Mouse (Mus musculus): ENCODE data around the gene Olfr1368. TPM values are rescaled to one million over a fixed set of nuclear protein-coding genes. Genes with fewer than 3 reads are reported as not detected.
A peak's percentile ranks its signal among the peaks of the same experiment; 100 is the strongest.

Olfr1368 gene
- polyA plus RNA-seq, 1 experiment from 2014 or later = not detected

GRCm38 (mm10) chr13:21173072-21173471 is 27.4 kb upstream of the Olfr1368 start:
- H3K27ac ChIP-seq = peak overlapping the region; percentile 82
- peaks cover 19% of the 10 kb centered on the region for H3K4me1 ChIP-seq
- no peaks in the 10 kb centered on the region for H3K36me3 ChIP-seq
- no peaks in the 10 kb centered on the region for H3K9me3 ChIP-seq
- WGBS = under 1% methylated on average over 11 of the region's 11 CpGs
- H3K9ac ChIP-seq = peak overlapping the region; percentile 65
- H3K4me3 ChIP-seq = peak overlapping the region; percentile 64
- H3K27me3 ChIP-seq = no peaks in the 10 kb centered on the region
- ATAC-seq (ENCODE audit: insufficient number of reproducible peaks, insufficient read depth, low FRiP score, low TSS enrichment, low read depth) = peak; percentile 49; the same call in 1 of the 2 replicates
- peak overlapping the region; percentile 65 for H3K4me2 ChIP-seq

- peak overlapping the region; percentile 58 for H3K9ac ChIP-seq
- under 1% methylated on average over 16 of the region's 16 CpGs for WGBS
Measured at GRCm38 (mm10) chr13:21172241-21173027, 26.8 kb upstream of the Olfr1368 start.

GRCm38 (mm10) chr13:21171600-21172150 is 26.0 kb upstream of the Olfr1368 start:
- 0 out of 2 replicates have a peak overlapping the region, but pooled peaks have one; percentile 27 for H3K9ac ChIP-seq
- H3K27ac ChIP-seq = peak overlapping the region; percentile 1; the same call in 1 of the 2 replicates
- H3K27me3 ChIP-seq = no peaks in the 10 kb centered on the region
- peak overlapping the region; percentile 64 for H3K4me3 ChIP-seq
- H3K36me3 ChIP-seq = no peaks in the 10 kb centered on the region
- ATAC-seq (ENCODE audit: insufficient number of reproducible peaks, insufficient read depth, low FRiP score, low TSS enrichment, low read depth) = no peak
- peaks cover 19% of the 10 kb centered on the region for H3K4me1 ChIP-seq
- H3K4me2 ChIP-seq = peak overlapping the region; percentile 65
- under 1% methylated on average over 12 of the region's 12 CpGs for WGBS
- no peaks in the 10 kb centered on the region for H3K9me3 ChIP-seq

More at GRCm38 (mm10) chr13:21172241-21173027, 26.8 kb upstream of the Olfr1368 start:
- Histone ChIP-seq H3K4me1 (peaks cover 19% of the 10 kb centered on the region), H3K9me3 (no peaks in the 10 kb centered on the region), H3K4me2 (peak overlapping the region; percentile 65), H3K27me3 (no peaks in the 10 kb centered on the region), H3K36me3 (no peaks in the 10 kb centered on the region), H3K4me3 (peak overlapping the region; percentile 64), H3K27ac (peak overlapping the region; percentile 82)
- ATAC-seq (ENCODE audit: insufficient number of reproducible peaks, insufficient read depth, low FRiP score, low TSS enrichment, low read depth) = no peak; the same call in 1 of the 2 replicates

GRCm38 (mm10) chr13:21171156-21171530 is 25.5 kb upstream of the Olfr1368 start:
- H3K36me3 ChIP-seq = no peaks in the 10 kb centered on the region
- no peaks in the 10 kb centered on the region for H3K9me3 ChIP-seq
- no peak overlapping the region for H3K27ac ChIP-seq
- ATAC-seq (ENCODE audit: insufficient number of reproducible peaks, insufficient read depth, low FRiP score, low TSS enrichment, low read depth) = no peak
- H3K27me3 ChIP-seq = no peaks in the 10 kb centered on the region
- peak overlapping the region; percentile 64 for H3K4me3 ChIP-seq
- 6% methylated on average over 15 of the region's 15 CpGs for WGBS
- peaks cover 19% of the 10 kb centered on the region for H3K4me1 ChIP-seq
- H3K4me2 ChIP-seq = peak overlapping the region; percentile 65
- peak overlapping the region; percentile 59 for H3K9ac ChIP-seq

- Histone ChIP-seq H3K9ac (peak overlapping the region; percentile 59), H3K4me1 (peaks cover 19% of the 10 kb centered on the region), H3K27me3 (no peaks in the 10 kb centered on the region), H3K36me3 (no peaks in the 10 kb centered on the region), H3K4me3 (peak overlapping the region; percentile 64), H3K27ac (no peak overlapping the region), H3K9me3 (no peaks in the 10 kb centered on the region), H3K4me2 (peak overlapping the region; percentile 92)
- ATAC-seq (ENCODE audit: insufficient number of reproducible peaks, insufficient read depth, low FRiP score, low TSS enrichment, low read depth) = no peak
- WGBS = 34% methylated on average over 17 of the region's 17 CpGs
Measured at GRCm38 (mm10) chr13:21170431-21171155, 24.9 kb upstream of the Olfr1368 start.

GRCm38 (mm10) chr13:21169657-21170430 is 24.2 kb upstream of the Olfr1368 start:
- Histone ChIP-seq H3K27ac (peak overlapping the region; percentile 62), H3K9ac (peak overlapping the region; percentile 61; the same call in 1 of the 2 replicates)

GRCm38 (mm10) chr13:21169121-21169656 is 23.5 kb upstream of the Olfr1368 start:
- peak overlapping the region; percentile 64 for H3K4me3 ChIP-seq
- H3K9me3 ChIP-seq = no peaks in the 10 kb centered on the region
- no peak for ATAC-seq (ENCODE audit: insufficient number of reproducible peaks, insufficient read depth, low FRiP score, low TSS enrichment, low read depth)
- no peaks in the 10 kb centered on the region for H3K27me3 ChIP-seq
- H3K9ac ChIP-seq = peak overlapping the region; percentile 67
- H3K27ac ChIP-seq = no peak overlapping the region
- H3K4me2 ChIP-seq = peak overlapping the region; percentile 92
- 3% methylated on average over 14 of the region's 14 CpGs for WGBS
- H3K36me3 ChIP-seq = no peaks in the 10 kb centered on the region
- H3K4me1 ChIP-seq = peaks cover 19% of the 10 kb centered on the region

More at GRCm38 (mm10) chr13:21169657-21170430, 24.2 kb upstream of the Olfr1368 start:
- Histone ChIP-seq H3K27me3 (no peaks in the 10 kb centered on the region), H3K36me3 (no peaks in the 10 kb centered on the region), H3K4me2 (peak overlapping the region; percentile 92), H3K4me3 (peak overlapping the region; percentile 64), H3K9me3 (no peaks in the 10 kb centered on the region), H3K4me1 (peaks cover 19% of the 10 kb centered on the region)
- peak; percentile 78 for ATAC-seq (ENCODE audit: insufficient number of reproducible peaks, insufficient read depth, low FRiP score, low TSS enrichment, low read depth)
- WGBS = 1% methylated on average over 39 of the region's 39 CpGs

- Histone ChIP-seq H3K36me3 (no peaks in the 10 kb centered on the region), H3K4me3 (peak overlapping the region; percentile 64), H3K9me3 (no peaks in the 10 kb centered on the region), H3K27ac (no peak overlapping the region; the same call in 1 of the 2 replicates), H3K27me3 (no peaks in the 10 kb centered on the region), H3K9ac (peak overlapping the region; percentile 67), H3K4me1 (peaks cover 19% of the 10 kb centered on the region), H3K4me2 (peak overlapping the region; percentile 92)
- under 1% methylated on average over 16 of the region's 16 CpGs for WGBS
- ATAC-seq (ENCODE audit: insufficient number of reproducible peaks, insufficient read depth, low FRiP score, low TSS enrichment, low read depth) = no peak
Measured at GRCm38 (mm10) chr13:21168371-21169011, 22.8 kb upstream of the Olfr1368 start.

GRCm38 (mm10) chr13:21167910-21168300 is 22.2 kb upstream of the Olfr1368 start:
- WGBS = 1% methylated on average over 8 of the region's 8 CpGs
- no peak for ATAC-seq (ENCODE audit: insufficient number of reproducible peaks, insufficient read depth, low FRiP score, low TSS enrichment, low read depth)
- no peaks in the 10 kb centered on the region for H3K27me3 ChIP-seq
- peak overlapping the region; percentile 92 for H3K4me2 ChIP-seq
- H3K36me3 ChIP-seq = no peaks in the 10 kb centered on the region
- H3K9me3 ChIP-seq = no peaks in the 10 kb centered on the region
- no peak overlapping the region for H3K9ac ChIP-seq
- H3K4me1 ChIP-seq = peaks cover 15% of the 10 kb centered on the region
- H3K4me3 ChIP-seq = peak overlapping the region; percentile 64
- no peak overlapping the region for H3K27ac ChIP-seq

All from embryonic facial prominence, embryonic 13.5 days (tissue).